Mouse (Mus musculus) embryonic fibroblast, embryonic 13.5 days (primary cell): ENCODE results near the gene Tmem26.

Experiments
- CTCF ChIP-seq: IDR thresholded peaks from 2 replicates; pipeline ENCODE4 v1.5.1; 2011; ENCODE audit warnings: mild to moderate bottlenecking, control low read depth, low read length, moderate library complexity, borderline replicate concordance; ENCODE audit not compliant: insufficient read depth
- POLR2A ChIP-seq: IDR thresholded peaks from 2 replicates; pipeline ENCODE4 v1.6.1; 2011; ENCODE audit warnings: low read depth, mild to moderate bottlenecking, control low read depth, low read length, moderate library complexity

- TF ChIP-seq CTCF: no peak
- TF ChIP-seq POLR2A: no peak
These were observed 19.2 kb upstream of the Tmem26 start for GRCm38 (mm10) chr10:68704268-68704667.
